Mouse (Mus musculus): ENCODE results near the gene Med13l.
A peak's percentile ranks its signal among the peaks of the same experiment; 100 is the strongest.

The Med13l gene

DNA sequence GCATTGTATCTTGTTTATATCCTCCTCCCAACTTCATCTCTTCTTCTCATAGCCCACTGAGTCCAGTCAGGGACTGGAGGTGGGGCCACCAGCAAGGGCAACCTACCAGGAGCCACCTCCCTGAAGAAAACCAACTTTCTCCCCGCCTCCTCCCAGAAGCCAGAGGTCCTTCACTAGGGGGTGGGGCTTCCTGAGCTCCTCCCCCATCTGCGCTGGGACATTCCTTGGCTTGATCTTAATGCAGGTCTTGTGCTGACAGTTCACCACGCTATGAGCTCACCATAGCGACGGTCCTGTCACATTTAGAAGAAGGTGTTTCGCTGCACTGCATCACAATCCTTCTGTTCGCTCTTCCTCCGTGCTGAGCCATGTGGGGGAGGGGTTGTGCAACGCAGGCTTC is 229.3 kb downstream of the Med13l start:
- DNase-seq (ENCODE audit: low spot score): no peak

DNA sequence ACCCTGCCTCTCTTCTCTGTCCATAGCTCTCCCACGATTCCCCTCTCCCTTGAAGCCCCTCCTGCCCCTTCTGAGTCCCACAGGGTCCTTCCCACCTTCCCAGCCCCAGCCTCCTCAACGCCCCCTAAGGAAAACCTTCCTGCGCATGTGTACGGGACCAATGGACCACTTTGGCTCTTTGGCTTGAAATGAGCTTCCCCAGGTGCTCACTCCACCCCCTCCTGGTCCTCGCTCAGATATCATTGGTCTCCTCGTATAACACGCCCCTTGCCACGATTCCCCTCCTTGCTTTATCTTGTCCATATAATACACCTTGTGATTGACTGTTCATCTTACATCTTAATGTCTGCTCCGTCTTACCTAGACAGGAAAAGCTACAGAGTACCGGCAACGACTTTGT is 237.3 kb downstream of the Med13l start:
- no peak for DNase-seq (ENCODE audit: low spot score)

DNA sequence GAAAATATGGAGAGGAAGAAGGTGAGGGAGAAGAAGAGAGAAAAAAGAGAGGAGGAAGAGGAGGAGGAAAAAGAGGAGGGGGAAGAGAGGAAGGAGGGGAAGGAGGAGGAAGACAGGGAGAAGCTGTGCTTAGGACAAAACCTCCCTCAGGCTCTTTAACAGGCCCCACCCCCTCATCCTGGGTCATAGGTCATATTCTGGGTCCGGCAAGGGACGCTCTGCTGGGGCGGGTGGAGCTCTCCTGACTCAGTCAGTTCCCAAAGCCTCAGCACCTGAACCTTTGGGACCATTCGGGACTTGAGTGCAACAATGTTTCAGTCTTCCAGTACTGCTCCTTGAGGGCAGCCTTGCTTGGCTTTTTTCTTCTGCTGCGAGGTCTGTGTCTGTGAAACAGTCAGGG is 241.1 kb downstream of the Med13l start:
- no peak for DNase-seq (ENCODE audit: low spot score)

DNA sequence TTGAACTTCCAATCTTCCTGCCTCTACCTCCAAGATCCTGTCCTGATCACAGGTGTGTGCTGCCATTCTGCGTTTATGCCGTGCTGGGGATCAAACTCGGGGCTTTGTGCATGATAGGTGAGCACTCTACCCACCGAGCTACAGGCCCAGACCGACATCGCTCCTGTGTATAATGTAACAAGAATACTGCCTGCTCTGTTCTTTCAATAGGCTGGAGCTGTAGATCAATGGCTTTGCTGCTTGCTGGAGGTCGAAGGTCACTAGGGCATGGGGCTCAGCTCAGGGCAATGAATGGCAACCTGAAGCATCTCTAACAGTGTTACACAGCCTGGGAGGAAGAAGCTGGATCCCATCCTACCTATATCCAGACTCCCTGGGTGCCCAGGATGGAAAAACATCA is 241.6 kb downstream of the Med13l start:
- no peak for DNase-seq (ENCODE audit: low spot score)

DNA sequence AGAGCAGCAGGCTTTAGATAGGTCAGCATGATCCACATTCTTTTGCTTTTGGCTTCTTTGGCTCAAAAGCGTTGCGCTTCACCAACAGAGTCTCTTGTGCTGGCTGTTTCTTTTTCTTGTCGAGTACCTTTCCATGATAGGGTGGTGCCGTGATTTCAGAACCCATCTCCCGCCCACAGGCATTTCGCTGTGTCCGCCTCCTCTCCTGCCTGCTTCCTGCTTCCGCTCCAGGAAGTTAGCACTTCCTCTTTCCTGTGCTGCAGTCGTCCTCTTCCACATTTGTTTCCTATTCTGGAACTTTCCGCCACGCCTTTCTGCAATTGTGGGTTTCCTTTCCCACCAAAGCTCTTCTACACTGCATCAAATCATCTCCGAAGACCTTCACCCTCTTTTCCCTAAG is 248.5 kb downstream of the Med13l start:
- no peak for DNase-seq (ENCODE audit: low spot score)

DNA sequence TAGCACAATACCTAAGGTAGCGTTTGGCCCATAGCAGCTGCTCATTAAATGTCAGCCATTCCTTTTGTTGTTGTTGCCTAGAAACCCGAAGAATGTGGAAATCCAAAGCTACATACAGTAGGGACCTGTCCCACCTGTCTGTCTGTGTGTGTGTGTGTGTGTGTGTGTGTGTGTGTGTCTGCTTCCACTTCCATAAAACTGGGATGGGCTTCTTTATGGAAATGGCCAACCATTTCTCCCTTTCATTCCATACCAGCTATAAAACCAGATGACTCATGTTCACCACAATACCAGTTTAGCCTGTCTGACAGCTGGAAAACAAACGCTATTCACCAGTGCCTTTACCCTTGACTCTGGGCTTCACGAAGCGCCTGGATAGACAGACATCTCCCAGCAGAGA is 249.1 kb downstream of the Med13l start:
- peak; percentile 30 for DNase-seq (ENCODE audit: low spot score)

DNA sequence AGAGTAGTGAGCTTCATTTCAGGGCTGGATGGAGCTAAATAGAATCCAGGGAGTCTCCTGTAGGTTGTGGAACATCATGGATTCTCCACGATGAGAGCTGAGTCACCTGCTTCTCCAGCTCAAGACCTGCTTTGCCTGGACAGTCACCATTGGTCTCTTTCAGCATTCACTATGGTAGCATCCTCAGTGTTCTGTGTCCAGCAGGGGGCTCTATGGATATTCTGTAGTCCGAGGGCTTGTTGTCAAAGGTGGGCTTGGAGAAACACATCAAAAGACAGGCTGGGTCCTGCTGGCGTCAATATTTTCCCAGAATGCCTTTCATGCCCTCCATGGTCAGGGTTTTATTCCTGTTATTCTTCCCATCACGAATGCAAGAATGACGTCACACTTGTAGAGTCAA is 251.2 kb downstream of the Med13l start:
- DNase-seq (ENCODE audit: low spot score): no peak

DNA sequence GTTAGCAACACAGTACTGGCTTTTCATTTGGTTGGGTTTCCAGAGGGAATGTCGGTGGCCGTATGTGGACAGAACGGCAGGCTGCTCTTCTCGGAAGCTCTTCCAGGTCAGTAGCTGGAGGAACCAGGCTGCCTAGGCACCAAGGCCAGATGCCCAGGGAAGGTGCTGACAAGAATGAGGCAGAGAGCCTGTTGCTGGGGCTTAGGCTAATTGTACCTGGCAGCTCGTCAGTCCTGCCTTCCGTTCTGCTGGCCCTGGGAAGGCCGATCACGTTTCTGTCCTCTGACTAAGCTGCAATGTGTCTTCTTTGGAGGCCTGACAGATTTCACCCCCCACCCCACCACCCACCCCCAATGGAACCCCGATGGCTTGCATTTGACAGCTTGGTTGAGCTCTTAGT is 251.9 kb downstream of the Med13l start:
- no peak for DNase-seq (ENCODE audit: low spot score)

DNA sequence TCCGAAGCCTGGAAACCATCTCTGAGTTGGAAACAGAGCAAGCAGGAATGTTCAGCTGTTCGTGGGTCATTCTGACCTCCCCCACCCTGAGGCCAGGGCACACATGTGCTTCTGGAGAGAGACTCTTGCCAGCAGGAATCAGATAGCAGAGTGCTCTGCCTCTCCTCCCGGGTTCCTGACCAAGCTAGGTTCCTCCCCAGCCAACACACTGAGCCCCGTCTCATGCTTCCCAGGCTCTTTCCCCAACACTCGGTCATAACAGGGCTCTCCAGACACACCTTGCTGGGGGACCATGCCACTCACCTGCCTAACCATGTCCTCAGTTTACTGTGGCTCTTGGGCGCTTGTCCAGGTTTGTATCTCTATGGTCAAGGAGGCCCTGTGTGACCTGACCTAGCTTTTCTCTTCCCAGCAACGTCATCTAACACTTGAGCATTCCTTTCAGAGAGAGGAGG is 252.5 kb downstream of the Med13l start:
- no peak for DNase-seq (ENCODE audit: low spot score)

DNA sequence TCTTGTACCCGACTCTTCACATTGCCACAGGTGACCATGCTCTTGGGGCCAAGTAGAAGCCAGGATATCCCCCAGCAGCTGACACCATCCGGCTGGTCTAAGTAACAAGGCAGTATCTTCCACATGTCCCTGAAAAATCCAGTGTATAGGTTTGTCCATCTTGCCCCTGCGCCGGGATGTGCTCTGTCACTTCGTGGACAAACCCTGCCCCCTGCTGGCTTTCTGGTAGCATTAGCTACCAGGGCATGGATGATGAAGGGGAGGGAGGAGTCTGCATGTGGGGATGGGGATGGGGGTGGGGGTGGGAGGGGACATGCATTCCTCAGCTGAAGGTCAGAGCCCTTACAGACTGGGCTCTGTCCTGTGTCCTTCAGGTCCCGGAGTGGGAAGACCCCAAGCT is 253.6 kb downstream of the Med13l start:
- DNase-seq (ENCODE audit: low spot score): peak; percentile 56
